Mouse (Mus musculus) forebrain, embryonic 12.5 days (tissue): ENCODE results near the gene Kcnj8. TPM values are rescaled to one million over a fixed set of nuclear protein-coding genes. Genes with fewer than 3 reads are reported as not detected.
A peak's percentile ranks its signal among the peaks of the same experiment; 100 is the strongest.

Source experiments
- ATAC-seq: fragments of 200-750 bp; cut with Nextera tagmentation; 2 replicates; pipeline ENCODE4 v1.8.0; 2017; ENCODE audit warnings: moderate TSS enrichment; ENCODE audit not compliant: low FRiP score
- H3K27ac ChIP-seq: fragments of 300-500 bp; sonication (generic); 2 replicates; pipeline ENCODE4 v1.5.1; 2016; ENCODE audit warnings: mild to moderate bottlenecking
- H3K27me3 ChIP-seq: fragments of 300-500 bp; sonication (generic); 2 replicates; pipeline ENCODE4 v1.6.1; 2016; ENCODE audit warnings: mild to moderate bottlenecking
- H3K36me3 ChIP-seq: fragments of 300-500 bp; sonication (generic); replicated peaks from 2 replicates; pipeline ENCODE4 v1.6.1; 2016; ENCODE audit warnings: mild to moderate bottlenecking
- H3K4me1 ChIP-seq: fragments of 300-500 bp; sonication (generic); 2 replicates; pipeline ENCODE4 v1.6.1; 2016
- H3K4me2 ChIP-seq: fragments of 300-500 bp; sonication (generic); 2 replicates; pipeline ENCODE4 v1.6.1; 2016; ENCODE audit warnings: mild to moderate bottlenecking, moderate library complexity
- H3K4me3 ChIP-seq: fragments of 300-500 bp; sonication (generic); replicated peaks from 2 replicates; pipeline ENCODE4 v1.5.1; 2016; ENCODE audit warnings: mild to moderate bottlenecking
- H3K9ac ChIP-seq: fragments of 300-500 bp; sonication (generic); 2 replicates; pipeline ENCODE4 v1.6.1; 2016; ENCODE audit warnings: mild to moderate bottlenecking
- H3K9me3 ChIP-seq: fragments of 300-500 bp; sonication (generic); 2 replicates; pipeline ENCODE4 v1.6.1; 2016
- WGBS: fragments of 180-500 bp; shearing (Covaris S2); methylation state at CpG from one replicate; pipeline ENCODE4 v1.1.7; 2016; 5-methylcytosine and 5-hydroxymethylcytosine counted together
- polyA plus RNA-seq: library from polyadenylated mRNA; unstranded; fragments of >200 nt; fragmentation: Nextera tagmentation; extraction: Ambion mirVana; gene quantifications from 2 replicates; pipeline ENCODE4 v1.2.1, GENCODE M21; 2016

Kcnj8 gene
- polyA plus RNA-seq = 4.9 and 5.5 TPM in 2 replicates

GRCm38 (mm10) chr6:142571055-142571618, at the start of gene Kcnj8:
Gene Kcnj8, minus strand, starts transcription at chr6:142571614.
- Histone ChIP-seq H3K27me3 (peaks cover 61% of the 10 kb centered on the region), H3K9me3 (no peaks in the 10 kb centered on the region), H3K4me2 (peak within 1 kb of the TSS; percentile 85), H3K4me1 (peaks cover 21% of the 10 kb centered on the region), H3K4me3 (peak within 1 kb of the TSS; percentile 43), H3K36me3 (no peaks in the 10 kb centered on the region), H3K9ac (peak within 1 kb of the TSS; percentile 41), H3K27ac (no peak within 1 kb of the TSS)
- peak; percentile 89 for ATAC-seq
- WGBS = under 1% methylated on average over 33 of the region's 34 CpGs

DNA sequence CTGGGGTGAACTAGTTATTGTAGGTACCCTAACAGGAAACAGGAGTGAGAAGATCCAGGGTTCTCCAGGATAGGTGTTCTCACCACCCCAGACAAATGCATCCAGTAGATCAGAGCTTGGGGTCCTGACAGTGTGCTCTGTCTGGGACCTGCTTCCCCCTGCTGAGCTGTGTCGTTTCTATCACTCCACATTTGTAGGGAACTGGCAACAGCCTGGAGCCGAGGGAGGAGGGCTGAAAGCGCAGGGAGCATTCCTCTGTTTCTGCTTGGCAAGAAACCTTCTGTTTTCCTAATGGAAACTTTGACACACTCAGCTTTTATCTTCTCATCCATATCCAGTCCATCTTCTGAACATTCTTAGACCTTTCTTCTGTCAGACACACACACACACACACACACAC, 45.2 kb upstream of the Kcnj8 start:
- Histone ChIP-seq H3K27me3 (no peaks in the 10 kb centered on the region), H3K36me3 (no peaks in the 10 kb centered on the region), H3K9me3 (no peaks in the 10 kb centered on the region), H3K4me3 (no peak overlapping the region), H3K4me2 (no peak overlapping the region), H3K9ac (no peak overlapping the region), H3K4me1 (no peaks in the 10 kb centered on the region), H3K27ac (no peak overlapping the region)
- 47% methylated on average over 3 of the region's 3 CpGs for WGBS
- no peak for ATAC-seq

DNA sequence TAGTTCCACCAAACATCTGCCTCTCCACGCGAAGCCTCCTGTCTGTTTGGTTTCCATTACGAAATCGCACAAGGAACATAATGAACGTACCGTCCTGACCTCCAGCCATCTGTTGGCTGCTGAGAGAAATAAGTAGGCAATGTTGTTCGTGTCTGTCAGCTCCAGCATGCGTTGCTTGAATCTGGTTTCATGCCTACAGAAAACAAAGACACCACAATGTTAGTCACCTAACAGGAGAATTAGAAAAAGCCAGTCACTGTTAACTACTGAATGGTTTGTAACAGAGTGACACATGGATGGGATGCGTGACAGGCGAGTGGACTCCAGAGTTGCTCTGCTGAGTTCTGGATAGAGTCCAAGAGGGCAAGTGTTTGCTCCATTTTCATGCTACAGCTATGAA, 42.9 kb upstream of the Kcnj8 start:
- Histone ChIP-seq H3K36me3 (no peaks in the 10 kb centered on the region), H3K27ac (no peak overlapping the region), H3K27me3 (no peaks in the 10 kb centered on the region), H3K4me2 (no peak overlapping the region), H3K4me1 (no peaks in the 10 kb centered on the region), H3K9ac (no peak overlapping the region), H3K4me3 (no peak overlapping the region), H3K9me3 (no peaks in the 10 kb centered on the region)
- no peak for ATAC-seq
- 88% methylated on average over 10 of the region's 10 CpGs for WGBS

DNA sequence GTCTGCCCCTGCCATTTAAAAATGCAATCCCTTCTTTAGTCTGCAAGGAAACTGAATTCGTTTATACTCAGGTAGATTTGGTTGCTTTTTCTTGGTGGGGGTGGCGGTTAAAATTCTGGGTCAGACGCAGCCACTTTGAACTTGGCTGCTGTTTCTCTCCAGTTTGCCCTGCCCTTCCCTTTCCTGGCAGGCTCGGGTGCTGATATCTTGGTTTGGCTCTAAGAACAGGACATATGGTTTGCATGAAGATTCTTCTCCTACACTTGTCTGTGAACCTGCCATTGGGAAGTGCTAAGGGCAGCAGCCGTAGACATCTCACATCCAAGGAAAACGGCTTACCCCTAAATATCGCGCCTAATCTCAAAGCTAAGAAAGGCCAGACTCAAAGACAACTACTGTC, 41.0 kb upstream of the Kcnj8 start:
- 85% methylated on average over 8 of the region's 8 CpGs for WGBS
- H3K4me3 ChIP-seq = no peak overlapping the region

DNA sequence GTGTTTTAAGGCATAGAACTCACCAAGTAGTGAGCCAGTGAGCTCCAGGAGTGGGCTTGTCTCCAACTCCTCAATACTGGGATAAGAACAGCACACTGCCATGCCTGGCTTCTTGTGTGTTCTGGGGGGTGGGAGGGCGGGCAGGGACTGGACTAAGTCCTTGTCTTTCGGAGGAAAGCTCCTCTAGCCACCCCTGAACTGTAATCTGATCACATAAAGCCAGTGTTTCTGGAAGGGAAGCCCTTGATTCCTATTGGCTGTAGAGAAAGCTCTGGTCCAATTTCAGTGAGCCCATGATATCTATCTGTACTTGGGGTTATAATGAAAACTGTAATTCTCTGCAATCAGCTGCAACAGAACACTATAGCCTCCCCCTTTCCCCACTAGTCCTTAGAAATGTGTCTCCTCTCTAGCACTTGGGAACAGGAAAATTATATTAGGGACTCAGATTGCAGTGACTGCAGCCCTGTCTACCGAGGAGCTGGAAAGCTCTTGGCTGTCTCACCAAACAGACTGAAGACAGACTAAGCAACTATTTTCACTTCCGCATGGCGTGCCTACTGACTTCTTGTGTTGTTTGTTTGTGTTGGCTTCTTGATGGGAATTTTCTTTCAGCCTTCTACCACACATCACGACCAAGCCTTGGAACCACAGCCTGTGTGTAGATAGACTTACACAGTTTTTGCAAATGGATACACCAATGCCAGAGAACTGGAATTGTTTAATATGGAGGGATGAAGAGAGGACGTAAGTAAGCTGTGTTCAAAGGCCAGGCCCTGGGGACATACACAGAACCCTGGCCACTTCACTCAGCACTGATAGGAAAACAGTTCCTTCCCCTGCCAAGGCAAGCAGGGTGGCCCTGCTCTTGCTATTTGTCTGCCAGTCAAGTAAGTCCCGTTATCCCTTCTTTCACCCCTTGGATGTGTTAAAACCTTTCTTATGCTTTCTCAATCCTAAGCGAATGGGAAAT, 38.3 kb upstream of the Kcnj8 start:
- Histone ChIP-seq H3K4me2 (no peak overlapping the region), H3K4me3 (no peak overlapping the region), H3K4me1 (no peaks in the 10 kb centered on the region), H3K9ac (no peak overlapping the region), H3K9me3 (no peaks in the 10 kb centered on the region), H3K27ac (no peak overlapping the region), H3K27me3 (no peaks in the 10 kb centered on the region), H3K36me3 (no peaks in the 10 kb centered on the region)
- WGBS = 66% methylated on average over 9 of the region's 9 CpGs
- ATAC-seq = no peak

More for the DNA sequence above, 41.0 kb upstream of the Kcnj8 start:
- Histone ChIP-seq H3K4me1 (no peaks in the 10 kb centered on the region), H3K36me3 (no peaks in the 10 kb centered on the region), H3K27ac (no peak overlapping the region), H3K4me2 (no peak overlapping the region), H3K27me3 (no peaks in the 10 kb centered on the region), H3K9me3 (no peaks in the 10 kb centered on the region), H3K9ac (no peak overlapping the region)
- no peak for ATAC-seq

- Histone ChIP-seq H3K4me3 (no peak overlapping the region), H3K4me1 (no peaks in the 10 kb centered on the region), H3K36me3 (no peaks in the 10 kb centered on the region), H3K9ac (no peak overlapping the region), H3K4me2 (no peak overlapping the region), H3K9me3 (no peaks in the 10 kb centered on the region), H3K27ac (no peak overlapping the region), H3K27me3 (no peaks in the 10 kb centered on the region)
- 56% methylated on average over 7 of the region's 7 CpGs for WGBS
- no peak for ATAC-seq
These were observed 35.7 kb upstream of the Kcnj8 start for GRCm38 (mm10) chr6:142607080-142607479.

GRCm38 (mm10) chr6:142602772-142603171, 31.4 kb upstream of the Kcnj8 start:
- Histone ChIP-seq H3K4me1 (no peaks in the 10 kb centered on the region), H3K27me3 (no peaks in the 10 kb centered on the region), H3K36me3 (no peaks in the 10 kb centered on the region), H3K9ac (no peak overlapping the region), H3K9me3 (no peaks in the 10 kb centered on the region), H3K27ac (no peak overlapping the region), H3K4me3 (no peak overlapping the region), H3K4me2 (no peak overlapping the region)
- no peak for ATAC-seq
- 76% methylated on average over 6 of the region's 6 CpGs for WGBS

GRCm38 (mm10) chr6:142578831-142579230, 7.4 kb upstream of the Kcnj8 start:
- Histone ChIP-seq H3K36me3 (no peaks in the 10 kb centered on the region), H3K4me3 (no peak overlapping the region), H3K4me2 (no peak overlapping the region), H3K9ac (no peak overlapping the region), H3K27ac (no peak overlapping the region), H3K27me3 (peaks cover 3% of the 10 kb centered on the region; the same call in 1 of the 2 replicates), H3K4me1 (no peaks in the 10 kb centered on the region), H3K9me3 (no peaks in the 10 kb centered on the region)
- 80% methylated on average over 4 of the region's 4 CpGs for WGBS
- no peak for ATAC-seq

DNA sequence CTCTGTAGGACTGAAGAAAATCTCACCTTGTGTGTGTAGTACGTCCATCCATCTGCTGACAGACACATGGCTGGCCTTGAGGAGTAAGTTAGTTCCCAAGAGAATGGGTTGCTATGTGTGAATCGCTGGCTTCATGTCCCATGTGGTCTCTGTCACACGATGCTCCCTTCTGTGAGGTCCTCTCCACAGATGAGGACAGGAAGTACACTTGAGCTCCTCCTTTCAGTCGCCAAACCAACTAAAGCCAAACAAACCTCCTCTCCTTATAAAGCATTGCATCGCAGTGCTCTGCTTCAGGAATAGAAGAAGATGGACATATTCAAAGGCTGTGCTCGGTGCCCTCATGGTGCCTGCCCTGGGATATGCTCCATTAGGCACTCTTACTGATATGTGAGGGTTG, 6.4 kb upstream of the Kcnj8 start:
- no peak overlapping the region for H3K4me3 ChIP-seq
- WGBS = 85% methylated on average over 6 of the region's 6 CpGs
- H3K9ac ChIP-seq = no peak overlapping the region
- no peak overlapping the region for H3K27ac ChIP-seq
- ATAC-seq = no peak
- peaks cover 11% of the 10 kb centered on the region for H3K27me3 ChIP-seq
- H3K4me1 ChIP-seq = no peaks in the 10 kb centered on the region
- H3K9me3 ChIP-seq = no peaks in the 10 kb centered on the region
- H3K36me3 ChIP-seq = no peaks in the 10 kb centered on the region
- no peak overlapping the region for H3K4me2 ChIP-seq

DNA sequence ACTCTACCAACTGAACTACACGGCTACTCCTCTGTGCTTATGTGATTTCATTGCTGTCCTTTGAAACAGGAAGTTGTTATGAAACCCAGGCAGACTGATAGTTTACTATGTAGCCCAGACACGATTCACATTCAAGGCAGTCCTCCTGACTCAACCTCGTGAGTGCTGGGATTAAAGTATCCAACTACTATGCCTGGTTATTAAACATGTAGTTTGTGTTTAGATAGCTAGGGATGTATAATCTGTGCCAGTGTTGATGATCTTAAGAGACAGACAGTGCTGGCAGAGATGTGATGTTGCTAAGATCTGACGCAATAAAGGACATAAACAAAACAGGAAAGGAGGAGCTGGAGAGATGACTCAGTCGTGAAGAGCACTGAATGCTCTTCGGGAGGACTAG, 1.5 kb upstream of the Kcnj8 start:
- no peak overlapping the region for H3K4me2 ChIP-seq
- ATAC-seq = no peak
- no peak overlapping the region for H3K27ac ChIP-seq
- no peaks in the 10 kb centered on the region for H3K36me3 ChIP-seq
- peaks cover 54% of the 10 kb centered on the region for H3K27me3 ChIP-seq
- H3K4me1 ChIP-seq = peaks cover 21% of the 10 kb centered on the region
- WGBS = 63% methylated on average over 6 of the region's 6 CpGs
- H3K9ac ChIP-seq = no peak overlapping the region
- no peak overlapping the region for H3K4me3 ChIP-seq
- H3K9me3 ChIP-seq = no peaks in the 10 kb centered on the region

DNA sequence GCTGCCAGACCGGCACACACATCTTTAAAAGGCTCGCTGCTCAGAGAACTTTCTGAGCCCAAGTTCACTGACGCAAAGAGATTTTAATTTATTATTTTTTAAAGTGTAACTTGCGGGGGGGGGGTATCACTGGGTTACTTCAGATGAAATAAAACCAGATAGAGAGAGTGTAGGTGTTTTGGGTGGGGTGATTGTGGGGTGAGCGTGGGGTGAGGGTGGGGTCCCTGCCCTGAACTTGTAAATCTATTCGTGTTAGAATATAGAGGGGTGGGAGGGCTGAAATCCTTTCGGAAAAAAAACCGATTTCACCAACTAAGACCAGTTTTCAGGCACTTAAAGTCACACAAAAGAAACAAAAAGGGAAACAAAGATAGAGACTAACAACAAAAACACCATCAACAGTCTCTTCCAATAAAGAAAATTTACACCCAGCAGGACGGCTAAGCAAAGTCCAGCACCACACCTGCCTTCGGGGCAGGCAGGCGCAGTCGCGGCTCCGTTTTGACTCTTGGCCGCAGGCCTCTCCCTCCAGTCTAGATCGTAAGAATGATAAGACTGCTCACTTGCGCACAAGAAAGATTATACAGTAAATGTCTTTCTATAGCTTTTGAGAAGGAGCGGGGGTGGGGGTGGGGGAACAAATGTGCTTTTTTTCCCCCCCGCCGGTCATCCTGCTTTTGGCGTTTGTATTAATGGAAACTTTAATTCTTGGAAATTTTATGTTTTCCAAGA, 381 bp upstream of the Kcnj8 start:
- no peak overlapping the region for H3K27ac ChIP-seq

GRCm38 (mm10) chr6:142570046-142570770, 1.2 kb downstream of the Kcnj8 start:
- peaks cover 64% of the 10 kb centered on the region for H3K27me3 ChIP-seq
- H3K4me2 ChIP-seq = peak overlapping the region; percentile 85
- WGBS = 5% methylated on average over 30 of the region's 30 CpGs
- H3K27ac ChIP-seq = no peak overlapping the region
- peaks cover 21% of the 10 kb centered on the region for H3K4me1 ChIP-seq
- no peaks in the 10 kb centered on the region for H3K36me3 ChIP-seq
- no peak overlapping the region for H3K9ac ChIP-seq
- H3K4me3 ChIP-seq = peak overlapping the region; percentile 26
- no peak; the same call in 1 of the 2 replicates for ATAC-seq
- no peaks in the 10 kb centered on the region for H3K9me3 ChIP-seq

More for the DNA sequence above, 381 bp upstream of the Kcnj8 start:
- ATAC-seq = peak; percentile 45
- H3K4me1 ChIP-seq = peaks cover 21% of the 10 kb centered on the region
- peak overlapping the region; percentile 41 for H3K9ac ChIP-seq
- peaks cover 61% of the 10 kb centered on the region for H3K27me3 ChIP-seq
- WGBS = 2% methylated on average over 21 of the region's 21 CpGs
- H3K4me3 ChIP-seq = peak overlapping the region; percentile 43
- H3K9me3 ChIP-seq = no peaks in the 10 kb centered on the region
- H3K4me2 ChIP-seq = peak overlapping the region; percentile 85
- no peaks in the 10 kb centered on the region for H3K36me3 ChIP-seq
